Mouse (Mus musculus) cerebellum, adult 2 months (tissue): ENCODE results near the gene Wdpcp.

Experiments used
- CTCF ChIP-seq: fragments of 200-500 bp; IDR thresholded peaks from 2 replicates; pipeline ENCODE4 v1.5.1; 2011; ENCODE audit warnings: low read depth, mild to moderate bottlenecking, control low read depth, low read length, moderate library complexity, borderline replicate concordance; ENCODE audit not compliant: insufficient read depth
- POLR2A ChIP-seq: fragments of 200-500 bp; IDR thresholded peaks from 2 replicates; pipeline ENCODE4 v1.6.1; 2011; ENCODE audit warnings: low read length, control low read depth, borderline replicate concordance; ENCODE audit not compliant: insufficient read depth

GRCm38 (mm10) chr11:21546671-21547070 lies 25.4 kb upstream of the Wdpcp start:
- no peak for TF ChIP-seq CTCF
- TF ChIP-seq POLR2A = no peak
